Mouse (Mus musculus): ENCODE measurements at regions not wholly inside any gene's neighbourhood (a gene's known extent, or its start where the extent isn't known, plus 50 kb on each side); places are given as distances from the start of the nearest gene placed in this dataset.

- Histone ChIP-seq H3K9ac (ENCODE audit: insufficient read depth, low read depth, low read length, poor library complexity, severe bottlenecking) (no peak overlapping the region), H3K4me1 (ENCODE audit: control insufficient read depth in 2 of 2, insufficient read depth in 2 of 2, low read length in 2 of 2, poor library complexity in 1 of 2) (no peaks in the 10 kb centered on the region), H3K9me3 (ENCODE audit: control insufficient read depth, insufficient read depth, low read depth, low read length) (no peaks in the 10 kb centered on the region), H3K36me3 (ENCODE audit: control insufficient read depth, insufficient read depth, low read length, poor library complexity, severe bottlenecking) (no peaks in the 10 kb centered on the region), H3K4me3 (ENCODE audit: insufficient read depth in 1 of 2, low read depth in 1 of 2, low read length in 2 of 2, poor library complexity in 1 of 2, severe bottlenecking in 1 of 2) (no peak overlapping the region), H3K27ac (ENCODE audit: insufficient read depth, low read depth, low read length, poor library complexity, severe bottlenecking) (no peak overlapping the region)
- no peak for DNase-seq (ENCODE audit: low read depth, low spot score)
- in situ Hi-C loops (cut with MboI; ENCODE audit: low sequenced_read_pairs in 2 of 2, unreplicated experiment in 2 of 2), result no loop called here
- no peak for TF ChIP-seq CHD2 (IDR thresholded peaks at IDR 0.05; ENCODE audit: low read depth, low read length)
- TF ChIP-seq ZC3H11A (IDR thresholded peaks at IDR 0.05; ENCODE audit: borderline replicate concordance, low read depth, low read length), result no peak
- no peak for TF ChIP-seq ZNF384 (IDR thresholded peaks at IDR 0.05; ENCODE audit: low read depth, low read length)
- TF ChIP-seq HCFC1 (IDR thresholded peaks at IDR 0.05; ENCODE audit: borderline replicate concordance, insufficient read depth, low read length), result no peak
These were observed 393.6 kb upstream of the Nrp1 start for GRCm38 (mm10) chr8:127964801-127965200.

GRCm38 (mm10) chr8:127965341-127965740, 393.1 kb upstream of the Nrp1 start:
- Histone ChIP-seq H3K4me3 (ENCODE audit: insufficient read depth in 1 of 2, low read depth in 1 of 2, low read length in 2 of 2, poor library complexity in 1 of 2, severe bottlenecking in 1 of 2) (no peak overlapping the region), H3K36me3 (ENCODE audit: control insufficient read depth, insufficient read depth, low read length, poor library complexity, severe bottlenecking) (no peaks in the 10 kb centered on the region), H3K9me3 (ENCODE audit: control insufficient read depth, insufficient read depth, low read depth, low read length) (no peaks in the 10 kb centered on the region), H3K4me1 (ENCODE audit: control insufficient read depth in 2 of 2, insufficient read depth in 2 of 2, low read length in 2 of 2, poor library complexity in 1 of 2) (no peaks in the 10 kb centered on the region), H3K27ac (ENCODE audit: insufficient read depth, low read depth, low read length, poor library complexity, severe bottlenecking) (no peak overlapping the region), H3K9ac (ENCODE audit: insufficient read depth, low read depth, low read length, poor library complexity, severe bottlenecking) (no peak overlapping the region)
- no peak for TF ChIP-seq CHD2 (IDR thresholded peaks at IDR 0.05; ENCODE audit: low read depth, low read length)
- TF ChIP-seq ZNF384 (IDR thresholded peaks at IDR 0.05; ENCODE audit: low read depth, low read length), result no peak
- no peak for TF ChIP-seq MAFK (IDR thresholded peaks at IDR 0.05; ENCODE audit: insufficient read depth, low read depth, low read length)
- no peak for TF ChIP-seq ZC3H11A (IDR thresholded peaks at IDR 0.05; ENCODE audit: borderline replicate concordance, low read depth, low read length)
- TF ChIP-seq HCFC1 (IDR thresholded peaks at IDR 0.05; ENCODE audit: borderline replicate concordance, insufficient read depth, low read length), result no peak
- in situ Hi-C loops (cut with MboI; ENCODE audit: low sequenced_read_pairs in 2 of 2, unreplicated experiment in 2 of 2), result no loop called here
- no peak for DNase-seq (ENCODE audit: low read depth, low spot score)

GRCm38 (mm10) chr8:127968026-127968425, 390.4 kb upstream of the Nrp1 start:
- H3K9me3 ChIP-seq (ENCODE audit: control insufficient read depth, insufficient read depth, low read depth, low read length), result no peaks in the 10 kb centered on the region
- no peak overlapping the region for H3K9ac ChIP-seq (ENCODE audit: insufficient read depth, low read depth, low read length, poor library complexity, severe bottlenecking)
- no peak overlapping the region for H3K4me3 ChIP-seq (ENCODE audit: insufficient read depth in 1 of 2, low read depth in 1 of 2, low read length in 2 of 2, poor library complexity in 1 of 2, severe bottlenecking in 1 of 2)
- in situ Hi-C loops (cut with MboI; ENCODE audit: low sequenced_read_pairs in 2 of 2, unreplicated experiment in 2 of 2), result no loop called here
- no peak overlapping the region for H3K27ac ChIP-seq (ENCODE audit: insufficient read depth, low read depth, low read length, poor library complexity, severe bottlenecking)
- DNase-seq (ENCODE audit: low read depth, low spot score), result no peak
- TF ChIP-seq ZC3H11A (IDR thresholded peaks at IDR 0.05; ENCODE audit: borderline replicate concordance, low read depth, low read length) (no peak), HCFC1 (IDR thresholded peaks at IDR 0.05; ENCODE audit: borderline replicate concordance, insufficient read depth, low read length) (no peak), MAFK (IDR thresholded peaks at IDR 0.05; ENCODE audit: insufficient read depth, low read depth, low read length) (no peak), ZNF384 (IDR thresholded peaks at IDR 0.05; ENCODE audit: low read depth, low read length) (no peak), CHD2 (IDR thresholded peaks at IDR 0.05; ENCODE audit: low read depth, low read length) (no peak)
- no peaks in the 10 kb centered on the region for H3K36me3 ChIP-seq (ENCODE audit: control insufficient read depth, insufficient read depth, low read length, poor library complexity, severe bottlenecking)
- no peaks in the 10 kb centered on the region for H3K4me1 ChIP-seq (ENCODE audit: control insufficient read depth in 2 of 2, insufficient read depth in 2 of 2, low read length in 2 of 2, poor library complexity in 1 of 2)

- in situ Hi-C loops (cut with MboI; ENCODE audit: low sequenced_read_pairs in 2 of 2, unreplicated experiment in 2 of 2), result no loop called here
- H3K9ac ChIP-seq (ENCODE audit: insufficient read depth, low read depth, low read length, poor library complexity, severe bottlenecking), result no peak overlapping the region
- TF ChIP-seq MAFK (IDR thresholded peaks at IDR 0.05; ENCODE audit: insufficient read depth, low read depth, low read length), result no peak
- TF ChIP-seq ZNF384 (IDR thresholded peaks at IDR 0.05; ENCODE audit: low read depth, low read length), result no peak
- TF ChIP-seq ZC3H11A (IDR thresholded peaks at IDR 0.05; ENCODE audit: borderline replicate concordance, low read depth, low read length), result no peak
- no peak for TF ChIP-seq HCFC1 (IDR thresholded peaks at IDR 0.05; ENCODE audit: borderline replicate concordance, insufficient read depth, low read length)
These were observed 385.2 kb upstream of the Nrp1 start for GRCm38 (mm10) chr8:127973194-127973593.

GRCm38 (mm10) chr8:127977746-127978145, 380.7 kb upstream of the Nrp1 start:
- Histone ChIP-seq H3K36me3 (ENCODE audit: control insufficient read depth, insufficient read depth, low read length, poor library complexity, severe bottlenecking) (no peaks in the 10 kb centered on the region), H3K9ac (ENCODE audit: insufficient read depth, low read depth, low read length, poor library complexity, severe bottlenecking) (no peak overlapping the region), H3K9me3 (ENCODE audit: control insufficient read depth, insufficient read depth, low read depth, low read length) (no peaks in the 10 kb centered on the region), H3K4me3 (ENCODE audit: insufficient read depth in 1 of 2, low read depth in 1 of 2, low read length in 2 of 2, poor library complexity in 1 of 2, severe bottlenecking in 1 of 2) (no peak overlapping the region), H3K27ac (ENCODE audit: insufficient read depth, low read depth, low read length, poor library complexity, severe bottlenecking) (no peak overlapping the region), H3K4me1 (ENCODE audit: control insufficient read depth in 2 of 2, insufficient read depth in 2 of 2, low read length in 2 of 2, poor library complexity in 1 of 2) (peaks cover 0 to 3% of the 10 kb centered on the region in 2 experiments; a peak in 1 of 4 replicates)
- no peak for TF ChIP-seq MAFK (IDR thresholded peaks at IDR 0.05; ENCODE audit: insufficient read depth, low read depth, low read length)
- TF ChIP-seq ZNF384 (IDR thresholded peaks at IDR 0.05; ENCODE audit: low read depth, low read length), result no peak
- TF ChIP-seq HCFC1 (IDR thresholded peaks at IDR 0.05; ENCODE audit: borderline replicate concordance, insufficient read depth, low read length), result no peak
- no peak for TF ChIP-seq ZC3H11A (IDR thresholded peaks at IDR 0.05; ENCODE audit: borderline replicate concordance, low read depth, low read length)
- no peak for TF ChIP-seq CHD2 (IDR thresholded peaks at IDR 0.05; ENCODE audit: low read depth, low read length)
- DNase-seq (ENCODE audit: low read depth, low spot score), result no peak
- in situ Hi-C loops (cut with MboI; ENCODE audit: low sequenced_read_pairs in 2 of 2, unreplicated experiment in 2 of 2), result no loop called here

More at GRCm38 (mm10) chr8:127973194-127973593, 385.2 kb upstream of the Nrp1 start:
- Histone ChIP-seq H3K27ac (ENCODE audit: insufficient read depth, low read depth, low read length, poor library complexity, severe bottlenecking) (no peak overlapping the region), H3K9me3 (ENCODE audit: control insufficient read depth, insufficient read depth, low read depth, low read length) (no peaks in the 10 kb centered on the region), H3K4me3 (ENCODE audit: insufficient read depth in 1 of 2, low read depth in 1 of 2, low read length in 2 of 2, poor library complexity in 1 of 2, severe bottlenecking in 1 of 2) (no peak overlapping the region), H3K36me3 (ENCODE audit: control insufficient read depth, insufficient read depth, low read length, poor library complexity, severe bottlenecking) (no peaks in the 10 kb centered on the region), H3K4me1 (ENCODE audit: control insufficient read depth in 2 of 2, insufficient read depth in 2 of 2, low read length in 2 of 2, poor library complexity in 1 of 2) (no peaks in the 10 kb centered on the region)
- no peak for DNase-seq (ENCODE audit: low read depth, low spot score)

Measured in ES-E14 (cell line).